Mouse (Mus musculus) layer of hippocampus, postnatal 36 days (tissue): Measurements from ENCODE around the gene Pcnp. TPM values are rescaled to one million over a fixed set of nuclear protein-coding genes. Genes with fewer than 3 reads are reported as not detected.
A peak's percentile ranks its signal among the peaks of the same experiment; 100 is the strongest.

Experiments used
- DNase-seq, 2 experiments: peaks; one replicate each; pipeline ENCODE4 v3.0.0; 2022
- total RNA-seq, 2 experiments: library from RNA; stranded (reverse); gene quantifications; 2 replicates each; pipeline ENCODE4 v1.2.3; 2021

Gene Pcnp
- total RNA-seq, 2 experiments from 2014 or later = 153 to 157 TPM

DNA sequence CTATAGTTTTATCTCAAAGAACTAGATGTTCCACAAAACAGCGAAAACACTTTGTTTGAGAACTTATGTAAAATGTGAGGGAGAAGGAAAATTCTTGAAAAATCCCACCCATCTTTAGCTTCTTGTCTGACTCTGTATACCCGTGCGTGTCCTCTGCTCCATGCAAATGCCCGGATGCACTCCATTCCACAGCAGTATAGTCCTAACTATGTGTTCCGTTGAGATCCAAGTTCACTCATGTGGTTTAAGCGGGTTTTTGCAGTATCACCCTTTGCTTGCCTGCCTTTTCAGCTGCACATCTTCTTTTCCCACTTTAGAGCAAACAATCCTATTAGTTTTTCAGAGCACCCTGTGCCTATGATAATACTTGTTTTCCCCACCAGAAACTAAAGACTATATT lies 7.0 kb upstream of the Pcnp start:
- no peak for DNase-seq

DNA sequence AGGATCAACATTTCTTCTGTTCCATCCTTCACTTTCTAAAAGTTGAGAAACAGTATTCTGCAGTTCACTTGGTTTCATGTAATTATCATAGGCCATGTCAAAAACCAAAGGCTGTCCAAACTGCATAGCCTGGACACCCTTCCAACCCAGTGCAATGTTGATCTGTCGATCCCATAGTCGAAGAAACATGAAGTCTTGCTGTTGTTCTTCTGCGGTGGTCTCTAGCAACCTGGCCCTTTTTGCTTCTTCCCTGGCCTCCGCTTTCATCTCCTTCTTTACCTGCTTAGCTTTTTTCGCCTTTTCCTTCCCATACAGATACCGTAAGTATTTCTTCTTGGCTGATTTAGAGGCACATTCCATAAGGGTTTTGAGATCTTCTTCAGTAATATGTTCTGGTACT lies 5.0 kb upstream of the Pcnp start:
- DNase-seq = no peak

DNA sequence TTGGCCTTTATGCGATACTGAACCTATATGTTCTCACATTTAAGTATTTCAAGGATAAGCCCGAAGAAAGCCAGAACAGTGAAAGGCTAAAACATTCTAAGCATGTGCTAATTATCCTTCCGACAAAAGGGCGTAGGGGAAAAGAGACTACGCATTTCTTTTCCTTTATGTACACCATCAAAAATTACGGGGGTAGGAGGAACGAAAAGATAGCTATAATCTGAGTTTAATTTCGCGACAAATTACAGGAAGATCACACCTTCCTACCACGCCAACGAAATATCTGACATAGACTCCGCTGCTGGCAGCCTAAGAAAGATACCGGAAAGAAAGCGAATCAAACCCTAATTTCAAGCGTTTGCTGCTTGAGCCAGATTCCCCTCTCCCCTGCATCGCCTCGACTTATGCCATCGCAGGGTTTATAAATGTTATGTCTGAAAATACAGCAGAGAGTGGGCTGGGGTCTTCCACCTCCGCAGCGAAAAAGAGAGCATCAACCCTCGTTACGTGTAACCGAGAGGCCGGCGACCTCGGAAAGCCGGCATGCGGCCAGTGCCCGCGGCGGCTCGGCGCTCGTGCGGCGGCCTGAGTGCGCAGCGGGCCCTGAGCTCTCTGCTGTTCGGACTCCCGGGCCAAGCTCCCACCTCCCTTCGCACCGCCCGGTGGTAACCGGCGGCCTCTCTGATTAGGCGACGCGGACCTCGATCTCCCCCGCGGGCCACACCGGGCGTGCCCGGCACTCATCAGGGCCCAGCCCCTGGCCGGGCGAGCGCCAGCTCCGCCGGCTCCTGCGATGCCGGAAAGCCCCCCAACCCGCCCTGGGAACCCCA lies 602 bp downstream of the Pcnp start:
- DNase-seq = no peak

DNA sequence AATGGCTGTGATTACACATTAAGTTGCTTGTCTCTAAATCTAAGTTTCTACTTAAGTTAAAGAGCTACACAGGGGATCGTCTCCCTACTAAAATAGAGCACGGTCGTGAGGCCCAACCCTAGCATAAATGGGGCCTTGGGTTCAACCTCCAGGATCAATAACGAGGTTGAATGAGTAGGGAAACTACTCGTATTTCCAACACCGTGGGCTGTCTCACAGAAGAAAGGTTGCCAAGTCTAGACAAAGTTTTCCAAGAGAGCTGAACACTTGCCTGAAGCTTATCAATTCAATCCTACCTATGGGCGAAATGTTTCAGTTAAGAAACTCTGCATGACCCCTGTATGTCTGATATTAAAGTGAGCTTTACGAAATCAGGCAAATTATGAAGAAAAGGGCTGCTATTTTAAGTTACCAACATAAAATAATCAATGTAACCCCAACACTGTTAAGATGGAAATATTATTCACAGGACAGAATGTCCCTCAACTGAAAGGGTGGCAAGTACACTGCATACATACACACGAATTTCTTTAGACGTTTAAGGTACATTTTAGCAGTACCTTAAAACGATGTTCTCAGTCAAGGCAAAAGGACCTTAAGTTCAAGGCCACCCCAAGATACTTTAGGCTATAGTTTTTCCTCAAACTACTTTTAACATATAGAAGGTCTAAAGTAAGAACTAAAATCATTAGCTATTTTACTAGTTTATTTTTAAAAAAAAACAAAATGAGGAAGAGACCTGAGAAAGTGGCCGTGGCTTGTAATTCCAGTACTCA lies 1.5 kb downstream of the Pcnp start:
- no peak for DNase-seq

DNA sequence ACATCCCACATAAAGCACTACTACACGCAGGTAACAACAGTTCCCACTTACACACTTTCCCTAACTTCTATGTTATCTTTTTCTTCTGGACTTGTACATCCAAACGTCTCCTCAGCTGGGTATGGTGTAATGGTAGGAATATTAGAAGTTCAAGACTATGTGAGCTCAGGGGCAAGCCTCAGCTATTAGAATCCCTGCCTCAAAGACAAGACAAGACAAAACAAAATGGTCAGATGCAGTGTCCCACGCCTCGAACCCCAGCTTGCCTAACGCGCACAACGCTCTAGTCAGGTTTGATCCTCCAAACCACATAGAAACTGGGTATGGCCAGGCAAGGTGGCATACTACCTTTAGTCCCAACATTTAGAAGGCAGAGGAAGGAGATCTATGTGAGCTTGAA lies 9.9 kb downstream of the Pcnp start:
- DNase-seq = no peak

DNA sequence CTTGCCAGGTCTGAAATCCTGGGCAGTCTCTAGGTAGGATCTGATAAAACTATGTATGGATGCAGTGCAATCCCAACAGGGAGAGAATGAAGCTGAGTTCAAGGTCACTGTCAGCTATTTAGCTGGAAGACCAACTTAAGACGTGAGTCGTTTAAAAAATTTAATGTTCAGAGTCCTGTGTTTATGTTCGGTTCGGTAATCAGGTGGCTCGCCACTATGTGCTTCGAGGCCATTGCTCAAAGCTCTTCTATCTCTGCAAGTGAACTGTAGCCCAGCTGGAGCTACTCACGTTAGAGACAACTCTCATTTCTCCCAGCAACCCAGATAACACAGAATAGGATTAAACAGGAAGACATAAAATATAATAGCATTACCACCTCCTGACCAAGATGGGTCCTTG lies 15.5 kb downstream of the Pcnp start:
- no peak for DNase-seq

DNA sequence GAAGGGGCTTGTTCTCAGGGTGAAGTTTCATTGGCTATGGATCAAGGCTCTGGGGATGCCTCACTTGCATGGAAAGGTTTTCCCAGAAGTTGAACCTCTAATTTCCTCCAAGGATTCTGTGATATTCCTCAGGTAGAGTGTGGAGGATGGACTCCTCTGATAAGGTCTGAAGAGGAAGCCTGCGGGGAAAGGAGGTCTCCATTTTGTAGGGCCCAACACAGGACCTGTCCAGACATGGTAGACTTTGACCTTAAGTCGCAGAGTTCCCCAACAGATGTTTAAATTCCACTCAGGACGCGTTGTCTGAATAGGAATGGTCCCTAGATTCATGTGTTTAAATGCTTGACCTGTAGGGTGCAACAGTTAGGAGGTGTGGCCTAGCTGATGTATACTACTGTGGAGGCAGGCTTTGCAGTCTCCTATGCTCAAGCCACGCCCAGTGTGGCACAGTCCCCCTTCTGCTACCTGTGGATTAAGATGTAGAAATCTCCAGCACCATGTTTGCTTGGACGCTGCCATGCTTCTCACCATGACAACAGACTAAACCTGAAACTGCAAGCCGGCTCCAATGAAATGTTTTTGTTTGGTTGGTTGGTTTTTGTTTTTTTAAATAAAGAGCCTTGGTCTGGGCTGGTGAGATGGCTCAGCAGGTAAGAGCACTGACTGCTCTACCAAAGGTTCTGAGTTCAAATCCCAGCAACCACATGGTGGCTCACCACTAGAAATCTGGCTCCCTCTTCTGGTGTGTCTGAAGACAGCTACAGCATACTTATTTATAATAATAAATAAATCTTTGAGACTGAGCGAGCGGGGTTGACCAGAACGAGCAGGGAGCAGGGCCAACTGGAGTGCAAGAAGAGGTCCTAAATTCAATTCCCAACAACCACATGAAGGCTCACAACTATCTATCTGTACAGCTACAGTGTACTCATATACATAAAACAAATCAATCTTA lies 16.5 kb downstream of the Pcnp start:
- DNase-seq = no peak

DNA sequence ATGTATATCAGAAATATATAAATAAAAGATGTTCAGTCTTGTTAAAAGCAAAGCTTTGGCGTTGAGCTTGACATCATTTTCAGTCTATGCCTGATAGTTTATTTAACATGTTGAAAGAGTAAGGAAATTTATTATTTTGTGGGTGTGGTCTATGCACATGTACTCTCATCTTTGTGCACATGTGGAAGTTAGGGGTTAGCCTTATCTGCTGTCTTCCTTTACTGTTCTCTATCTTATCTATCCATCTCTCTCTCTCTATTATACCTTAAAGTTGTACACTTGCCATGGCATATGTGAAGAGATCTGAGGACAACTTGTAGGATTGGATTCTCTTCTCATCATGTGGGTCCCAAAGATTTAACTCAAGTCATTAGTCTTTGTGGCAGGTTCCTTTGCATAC lies 20.7 kb downstream of the Pcnp start:
- no peak for DNase-seq

DNA sequence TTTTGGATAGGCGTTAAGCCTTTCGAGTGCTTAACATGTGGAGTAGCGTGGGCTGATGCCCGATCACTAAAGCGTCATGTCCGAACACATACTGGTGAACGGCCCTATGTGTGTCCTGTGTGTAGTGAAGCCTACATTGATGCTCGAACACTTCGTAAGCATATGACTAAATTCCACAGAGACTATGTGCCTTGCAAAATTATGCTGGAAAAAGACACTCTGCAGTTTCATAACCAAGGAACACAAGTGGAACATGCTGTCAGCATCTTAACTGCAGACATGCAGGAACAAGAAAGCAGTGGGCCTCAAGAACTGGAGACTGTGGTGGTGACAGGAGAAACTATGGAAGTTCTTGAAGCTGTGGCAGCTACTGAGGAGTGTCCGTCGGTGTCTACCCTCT lies 22.7 kb downstream of the Pcnp start:
- no peak for DNase-seq

DNA sequence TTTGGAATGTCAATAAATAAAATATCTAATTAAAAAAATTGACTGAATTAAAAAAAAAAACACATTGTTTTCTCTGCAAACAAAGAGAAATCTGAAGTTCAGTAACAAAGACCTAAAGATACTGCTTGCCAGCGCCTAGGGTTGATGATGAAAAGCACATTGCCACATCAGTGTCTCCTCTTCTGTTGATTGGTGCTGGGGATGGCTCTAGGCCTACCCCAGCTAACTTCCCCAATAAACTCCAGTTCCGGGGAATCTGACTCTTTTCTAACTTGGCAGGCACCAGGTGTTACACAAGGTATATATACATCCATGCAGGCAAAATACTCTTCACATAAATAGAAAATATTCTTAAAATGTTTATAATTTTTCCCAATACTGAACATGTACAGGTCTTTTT lies 35.3 kb downstream of the Pcnp start:
- no peak for DNase-seq

DNA sequence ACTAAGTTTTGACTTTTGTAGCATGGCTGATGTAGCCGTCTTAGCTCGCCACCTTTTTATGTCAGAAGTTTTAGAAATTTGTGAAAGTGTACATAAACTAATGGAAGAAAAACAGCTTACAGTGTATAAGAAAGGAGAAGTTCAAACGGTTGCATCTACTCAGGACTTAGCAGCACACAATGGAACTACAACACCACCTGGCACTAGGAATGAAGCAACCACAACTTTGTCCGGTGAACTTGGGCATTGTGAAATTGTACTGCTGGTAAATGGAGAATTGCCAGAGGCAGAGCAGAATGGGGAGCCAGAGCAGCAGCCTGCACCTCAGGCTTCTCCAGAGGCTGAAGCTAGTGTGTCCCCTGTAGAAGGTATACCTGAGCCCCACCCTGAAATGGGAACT lies 39.2 kb downstream of the Pcnp start:
- no peak for DNase-seq

DNA sequence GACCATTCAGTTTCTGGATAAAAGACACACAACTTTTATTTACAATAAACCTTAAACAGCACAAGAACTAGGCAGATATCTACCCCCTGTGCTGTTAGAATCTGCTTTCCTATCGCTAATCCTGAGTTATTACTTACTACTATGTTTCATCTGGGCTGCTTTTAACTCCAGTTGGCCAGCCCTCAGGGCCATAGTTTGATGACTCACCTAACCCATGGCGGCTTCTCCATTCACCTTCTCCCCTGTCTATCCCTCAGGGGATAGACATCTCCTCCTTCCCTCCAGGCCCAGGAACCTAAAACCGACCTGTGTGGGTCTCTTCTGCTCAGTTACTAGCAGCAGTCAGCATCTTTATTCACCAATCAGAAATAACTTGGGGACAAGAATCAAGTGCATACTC lies 43.5 kb downstream of the Pcnp start:
- DNase-seq = no peak

DNA sequence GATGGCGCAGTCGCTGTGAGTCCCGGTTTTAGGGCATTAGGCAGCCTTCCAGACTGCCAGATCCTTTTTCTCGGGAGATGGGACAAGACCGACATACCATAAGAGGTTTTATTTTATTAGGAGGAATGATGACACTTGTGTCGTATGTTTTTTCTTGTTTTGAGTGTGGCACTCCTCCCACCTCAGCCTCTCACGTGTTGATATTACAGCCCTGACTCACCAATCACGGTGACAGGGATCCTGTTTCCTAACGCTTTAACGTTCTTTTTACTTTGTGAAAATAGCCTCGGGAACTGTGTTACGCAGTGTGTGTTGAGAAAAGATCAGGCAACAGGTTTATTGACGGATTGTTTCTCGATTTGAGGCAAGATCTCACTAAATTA lies 54.6 kb downstream of the Pcnp start:
- no peak for DNase-seq

DNA sequence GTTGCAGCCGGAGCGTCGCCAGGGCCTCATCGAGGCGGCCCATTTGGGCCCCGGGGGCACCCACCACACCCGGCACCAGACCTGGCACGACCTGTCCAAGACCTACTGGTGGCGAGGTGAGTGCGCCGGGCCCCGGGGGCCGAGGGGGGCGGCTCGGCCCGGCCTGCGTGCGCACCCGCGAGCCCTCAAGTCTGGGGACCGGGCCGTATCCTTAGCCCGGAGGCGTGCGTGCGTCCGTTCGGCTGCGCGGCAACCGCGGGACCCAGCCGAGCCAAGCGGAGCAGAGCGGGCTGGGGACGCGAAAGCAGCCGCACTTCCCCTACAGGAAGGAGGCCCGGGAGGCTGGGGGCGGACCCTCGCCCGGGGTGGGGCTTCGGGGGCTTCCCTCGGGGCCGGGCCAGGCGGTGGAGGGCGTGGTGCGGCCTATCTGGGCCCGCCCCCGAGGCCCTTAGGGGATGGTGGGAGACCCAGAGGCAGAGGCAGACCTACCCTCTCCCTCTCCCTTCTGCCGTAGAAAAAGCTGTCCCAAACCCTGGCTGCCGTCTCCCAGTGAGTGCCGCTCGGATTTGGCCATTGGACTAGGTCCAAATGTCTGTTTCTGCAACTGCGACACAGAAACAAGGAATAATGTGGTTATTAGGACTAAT lies 55.2 kb downstream of the Pcnp start:
- peak; percentile 86 to 87 for DNase-seq

DNA sequence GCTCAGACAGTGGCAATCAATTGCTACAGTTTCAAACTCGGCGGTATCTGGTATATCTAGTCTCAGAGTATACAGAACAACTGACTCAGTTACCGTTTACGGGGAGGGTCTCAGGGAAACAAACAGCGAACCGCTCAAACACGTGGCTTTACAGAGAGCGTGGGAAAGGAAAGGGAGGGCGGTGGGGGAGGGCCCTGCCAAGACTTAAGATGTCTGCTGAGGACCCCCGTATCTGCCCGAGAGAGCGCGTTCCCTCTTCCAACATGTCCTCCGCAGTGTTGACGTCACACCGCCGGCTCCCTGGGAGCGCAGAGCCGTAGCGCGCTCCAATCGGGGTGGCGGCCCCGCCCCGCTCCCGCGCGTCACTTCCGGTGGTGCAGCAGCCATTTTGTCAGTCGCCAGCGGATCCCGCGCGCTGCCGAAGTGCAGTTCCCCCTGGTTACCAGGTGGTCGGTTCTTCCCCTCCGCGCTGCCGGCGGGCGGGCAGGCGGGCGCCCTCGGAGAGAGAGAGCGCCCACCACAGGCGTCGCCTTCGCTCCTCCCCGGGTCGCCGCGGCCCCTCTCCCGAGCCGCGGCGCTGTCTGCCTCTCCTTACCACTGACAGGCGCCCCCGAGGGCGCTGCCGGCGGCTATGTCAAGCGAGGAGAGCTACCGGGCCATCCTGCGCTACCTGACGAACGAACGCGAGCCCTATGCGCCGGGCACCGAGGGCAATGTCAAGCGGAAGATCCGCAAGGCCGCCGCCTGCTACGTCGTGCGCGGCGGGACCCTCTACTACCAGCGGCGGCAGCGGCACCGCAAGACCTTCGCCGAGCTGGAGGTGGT lies 55.9 kb downstream of the Pcnp start, which contains the start of gene Zbtb11:
TSS of gene Zbtb11 (plus strand) at position 453 of the 825 bp plus-strand sequence.
- peak; percentile 99 for DNase-seq

DNA sequence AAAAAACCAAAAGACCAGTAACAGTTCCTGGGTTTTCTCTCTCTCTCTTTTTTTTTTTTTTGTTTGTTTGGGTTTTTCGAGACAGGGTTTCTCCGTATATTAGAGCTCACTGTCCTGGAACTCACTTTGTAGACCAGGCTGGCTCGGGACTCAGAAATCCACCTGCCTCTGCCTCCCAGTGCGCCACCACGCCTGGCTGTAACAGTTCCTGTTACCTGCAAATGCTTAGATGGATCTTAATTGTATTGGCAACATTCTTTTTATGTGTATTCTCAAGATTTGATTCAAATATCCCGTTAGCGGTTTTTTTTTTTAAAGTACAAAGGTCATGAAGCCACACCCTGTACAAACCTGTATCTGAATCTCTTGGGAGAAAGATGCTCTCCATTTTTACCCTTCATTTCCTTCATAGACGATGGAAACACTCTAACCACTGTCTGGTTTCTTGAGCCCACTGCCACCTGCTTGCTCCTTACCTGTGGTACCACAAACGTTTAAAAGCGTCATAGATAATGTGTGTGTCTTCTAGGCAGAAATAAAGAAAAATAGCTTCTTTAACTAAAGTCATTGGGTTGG lies 56.8 kb downstream of the Pcnp start:
- DNase-seq = no peak

DNA sequence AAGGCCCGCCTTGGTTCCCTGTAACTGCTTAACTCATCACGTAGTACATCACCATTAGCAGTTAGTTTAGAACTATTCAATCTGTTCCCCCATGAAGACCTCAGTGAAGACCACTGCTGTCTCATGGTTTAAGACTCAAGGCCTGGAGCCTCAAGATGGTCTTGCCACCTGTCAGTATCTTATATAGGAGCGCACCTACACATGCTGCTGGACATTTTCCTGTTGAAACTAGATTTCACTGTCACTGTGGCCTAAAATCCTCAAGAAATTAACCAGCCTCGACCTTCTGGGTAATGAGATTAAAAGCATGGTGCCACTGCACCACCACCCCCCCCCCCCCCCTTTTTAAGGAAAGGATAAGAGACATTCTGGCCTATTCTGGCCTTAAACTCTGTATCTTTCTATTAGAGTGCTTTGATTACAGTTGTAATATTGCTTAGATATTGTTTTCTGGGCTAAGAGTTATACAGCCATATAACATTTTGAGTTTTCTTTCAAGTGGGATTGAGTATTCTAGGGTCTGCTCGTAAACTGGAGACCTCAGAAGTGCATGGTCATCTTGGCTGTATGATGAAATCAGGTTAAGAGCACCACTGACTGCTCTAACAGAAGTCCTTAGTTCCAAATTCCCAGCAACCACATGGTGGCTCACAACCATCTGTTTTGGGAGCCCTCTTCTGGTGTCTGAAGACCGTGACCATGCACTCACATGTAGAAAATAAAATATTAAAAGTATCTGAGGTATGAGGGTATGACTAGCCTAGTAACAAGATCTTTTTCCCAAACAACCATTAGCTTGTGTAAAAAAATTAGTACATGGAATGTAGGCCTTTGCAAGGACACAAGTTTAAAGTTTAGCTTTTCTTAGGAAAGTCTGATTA lies 57.6 kb downstream of the Pcnp start:
- DNase-seq = no peak

DNA sequence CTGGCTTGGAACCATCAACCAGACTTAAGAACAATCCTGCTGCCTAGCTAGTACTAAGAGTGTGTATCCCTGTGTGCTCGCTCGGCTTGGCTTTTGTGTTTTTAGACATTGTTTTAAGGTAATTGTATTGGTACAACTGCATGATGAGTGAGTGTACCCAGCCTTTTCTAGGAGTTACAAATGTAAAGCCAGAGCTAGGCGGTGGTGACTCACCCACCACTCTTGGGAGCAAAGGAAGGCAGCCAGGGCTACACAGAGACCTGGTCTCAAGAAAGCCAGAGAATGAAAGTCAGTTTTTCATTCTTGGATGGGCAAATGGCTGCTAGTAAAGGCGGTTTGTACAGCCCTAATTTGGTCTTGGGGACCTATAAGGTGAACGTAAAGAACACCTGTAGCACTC lies 59.1 kb downstream of the Pcnp start:
- no peak for DNase-seq

DNA sequence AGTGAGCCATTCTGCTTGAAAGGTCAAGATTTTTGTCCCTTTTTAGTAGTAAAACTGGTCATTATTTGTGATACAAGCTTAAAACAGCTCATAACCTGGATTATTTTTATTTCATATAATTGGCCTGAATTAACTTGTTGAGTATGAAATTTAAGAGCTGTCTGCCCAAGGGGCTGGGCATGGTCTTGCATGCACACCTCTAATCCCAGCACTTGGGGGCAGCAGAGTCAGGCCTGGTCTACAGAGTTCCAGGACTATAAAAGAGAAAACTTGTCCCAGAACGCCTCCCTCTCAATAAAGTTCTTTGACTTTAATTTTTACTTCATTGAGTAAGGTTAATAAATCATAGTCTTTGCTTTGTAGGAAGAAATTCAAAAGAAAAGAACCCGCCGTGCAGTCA lies 60.4 kb downstream of the Pcnp start:
- no peak for DNase-seq

DNA sequence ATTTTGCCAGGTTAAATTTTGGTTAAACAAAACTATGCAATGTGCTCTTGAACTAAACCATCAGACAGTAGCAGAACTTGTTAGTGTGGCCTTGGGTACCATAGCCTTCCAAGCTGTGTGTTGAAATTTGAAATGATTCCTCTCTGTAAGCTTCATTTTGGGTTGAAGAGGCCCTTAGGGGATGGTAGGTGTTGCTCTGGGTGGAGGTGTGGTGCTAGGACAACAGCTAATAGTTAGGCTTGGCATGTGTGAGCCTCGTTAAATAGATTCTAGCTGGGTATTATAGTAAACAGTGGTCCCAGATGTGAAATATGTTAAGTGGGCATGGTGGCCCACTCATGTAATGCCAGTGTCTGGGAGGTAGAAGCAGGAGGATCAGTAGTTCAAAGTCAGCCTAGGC lies 62.3 kb downstream of the Pcnp start:
- DNase-seq = no peak
